Mouse (Mus musculus) spleen, adult 18-20 months (tissue): ENCODE data around the gene Cux2.

ENCODE experiments used
- DNase-seq, 2 experiments: peaks; one replicate each; pipeline ENCODE4 v3.0.0; 2022; ENCODE audit warnings: mixed read lengths in 2 of 2

Gene Cux2

DNA sequence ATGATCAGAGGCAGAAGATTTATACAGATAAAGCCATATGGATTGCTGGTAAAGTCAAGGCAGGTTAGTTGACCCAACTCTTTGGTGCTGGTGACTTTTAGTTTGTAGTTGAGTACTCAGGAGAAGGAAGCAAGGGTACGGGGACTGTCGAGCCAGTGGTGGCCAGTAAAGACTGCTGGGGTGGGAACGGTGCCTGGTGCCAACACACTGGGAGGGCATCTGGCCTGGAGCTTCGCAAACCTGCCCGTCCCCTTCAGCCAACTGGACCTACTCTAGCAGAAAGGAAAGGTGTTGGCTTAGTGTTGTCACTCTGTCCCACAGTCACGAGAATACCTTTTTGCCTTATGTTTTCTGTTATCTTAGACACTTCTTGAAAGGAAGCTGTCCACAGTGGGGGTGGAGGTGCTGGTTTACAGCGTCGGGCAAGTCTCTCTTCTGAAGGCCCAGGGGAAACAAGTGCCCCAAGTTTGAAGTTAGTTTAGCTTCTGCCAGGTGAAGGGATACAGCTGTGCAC lies 234.0 kb downstream of the Cux2 start:
- peak in 1 of 2 experiments; percentile 9 for DNase-seq

DNA sequence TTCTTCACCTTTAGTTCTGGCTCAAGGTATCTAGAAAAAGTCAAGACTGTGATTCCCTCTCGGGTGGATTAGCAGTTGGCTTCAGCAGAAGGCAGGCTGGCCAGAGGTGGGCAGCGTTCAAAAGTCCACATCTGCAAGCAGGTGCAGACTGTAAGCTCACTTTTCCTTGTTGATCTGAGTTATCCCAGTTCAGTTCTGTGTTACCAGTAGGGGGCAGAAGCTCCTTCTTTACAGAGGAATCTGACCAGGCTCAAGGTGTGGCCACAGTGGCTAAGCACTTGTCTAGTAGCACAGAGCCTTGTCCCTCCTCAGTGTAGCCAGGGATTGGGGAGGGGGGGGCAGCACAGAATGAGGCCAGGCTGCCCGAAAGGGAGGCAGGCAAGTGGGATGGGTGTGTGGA lies 234.8 kb downstream of the Cux2 start:
- DNase-seq: peak in 1 of 2 experiments; percentile 64

DNA sequence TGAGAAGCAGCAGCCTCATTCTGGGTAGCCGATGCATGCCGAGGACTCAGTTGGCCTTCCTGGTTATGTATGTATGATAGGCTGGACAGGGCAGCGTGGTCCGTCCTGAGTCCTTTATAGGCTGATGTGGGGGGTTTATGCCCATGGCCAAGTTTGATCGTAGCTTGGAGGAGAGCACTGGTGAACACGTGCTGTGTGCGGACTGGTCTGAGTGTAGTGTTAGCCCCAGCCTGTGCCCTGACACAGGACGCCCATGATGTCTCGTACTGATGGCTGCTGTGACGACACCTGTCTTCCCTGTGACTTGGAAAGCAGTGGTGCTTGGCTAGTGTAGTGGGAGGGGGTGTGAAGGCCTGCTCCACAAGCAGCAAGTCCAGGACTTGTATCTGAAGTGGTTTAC lies 236.2 kb downstream of the Cux2 start:
- peak in 1 of 2 experiments; percentile 3 for DNase-seq

DNA sequence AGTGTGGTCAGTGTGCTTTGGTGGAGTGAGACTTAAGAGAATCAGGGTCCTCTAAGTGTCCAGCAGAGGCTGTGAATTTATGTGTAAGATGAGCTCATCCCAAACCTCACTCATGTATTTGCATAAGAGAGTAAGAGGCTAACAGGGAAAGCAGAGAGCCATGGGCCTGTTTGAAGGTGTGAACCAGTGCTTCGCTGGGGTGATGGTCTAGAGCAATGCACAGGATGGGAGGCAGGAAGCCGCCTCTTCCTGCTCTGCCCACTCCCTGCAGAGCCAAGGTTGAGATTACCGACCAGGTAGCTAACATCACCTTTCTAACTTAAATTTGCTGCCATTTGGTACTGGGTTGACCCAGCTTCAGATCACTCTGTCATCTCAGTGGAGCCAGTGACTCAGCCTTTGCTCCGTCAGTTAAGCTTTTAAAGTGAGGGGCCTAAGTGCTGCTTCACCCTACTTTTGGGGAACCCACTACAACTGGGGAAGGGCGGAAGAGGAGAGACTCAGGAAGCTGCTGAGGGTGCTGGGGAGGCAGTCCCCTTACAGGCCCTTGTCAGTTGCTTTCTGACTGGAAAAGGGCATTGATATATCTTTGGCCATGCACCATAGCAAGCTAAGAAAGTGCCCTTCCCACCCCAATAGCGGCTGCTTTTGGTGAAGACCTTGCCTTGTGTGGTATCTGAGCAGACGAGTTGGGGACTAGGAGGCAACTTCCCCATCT lies 237.2 kb downstream of the Cux2 start:
- DNase-seq: peak in 1 of 2 experiments; percentile 11

DNA sequence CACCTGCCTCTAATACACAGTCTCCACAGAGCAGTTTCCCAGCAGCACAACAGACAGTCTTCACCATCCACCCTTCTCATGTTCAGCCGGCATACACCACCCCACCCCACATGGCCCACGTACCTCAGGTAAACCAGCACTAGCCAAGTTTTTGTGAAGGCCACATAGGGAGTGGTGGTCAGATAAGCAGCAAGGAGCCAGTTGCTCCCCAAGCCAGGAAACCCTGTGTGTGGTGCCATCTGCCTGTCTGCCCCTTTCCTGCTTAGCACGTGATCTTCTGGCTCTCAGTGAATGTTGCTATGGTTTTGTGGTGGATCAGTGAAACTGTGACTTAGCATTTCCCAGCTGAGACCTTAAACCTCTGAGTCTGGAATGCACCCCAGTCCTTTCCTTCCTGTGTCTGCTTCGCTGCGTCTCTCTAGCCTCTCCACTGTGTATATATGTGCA lies 238.4 kb downstream of the Cux2 start:
- no peak for DNase-seq

DNA sequence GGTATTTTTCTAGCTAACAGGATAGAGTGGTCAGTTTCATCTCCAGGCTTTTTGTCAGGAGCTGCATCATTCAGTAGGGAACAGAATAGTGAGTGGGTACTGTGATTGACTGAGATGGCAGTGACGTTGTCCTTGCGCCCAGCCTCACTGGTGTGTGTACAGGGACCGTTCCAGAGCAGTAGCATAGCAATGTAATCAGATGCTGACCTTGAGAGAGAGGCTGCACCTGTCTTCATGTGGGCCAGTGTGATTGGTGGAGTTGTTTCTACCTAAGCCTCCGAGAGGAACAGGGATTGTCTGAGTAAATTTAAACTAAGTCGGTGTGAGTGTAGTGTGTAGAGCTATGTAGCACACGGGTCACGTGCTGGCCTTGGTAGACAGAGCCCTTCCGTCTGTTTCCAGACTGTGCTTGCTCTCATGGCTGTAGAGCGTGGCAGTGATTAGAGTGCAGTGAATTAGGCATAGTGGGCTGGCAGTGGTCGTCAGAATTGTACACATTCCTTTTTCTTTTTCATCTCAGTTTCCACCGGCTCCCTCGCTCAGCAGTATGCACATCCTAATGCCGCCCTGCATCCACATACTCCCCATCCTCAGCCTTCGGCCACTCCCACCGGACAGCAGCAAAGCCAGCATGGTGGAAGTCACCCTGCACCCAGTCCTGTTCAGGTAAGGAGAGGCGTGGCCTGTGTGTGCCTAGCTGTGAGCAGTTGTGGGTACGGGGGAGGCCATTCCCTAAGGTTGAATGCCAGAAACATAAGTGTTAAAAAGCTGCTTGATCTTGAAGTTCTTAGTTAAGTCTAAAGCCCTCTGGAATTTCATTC lies 239.4 kb downstream of the Cux2 start:
- no peak for DNase-seq

DNA sequence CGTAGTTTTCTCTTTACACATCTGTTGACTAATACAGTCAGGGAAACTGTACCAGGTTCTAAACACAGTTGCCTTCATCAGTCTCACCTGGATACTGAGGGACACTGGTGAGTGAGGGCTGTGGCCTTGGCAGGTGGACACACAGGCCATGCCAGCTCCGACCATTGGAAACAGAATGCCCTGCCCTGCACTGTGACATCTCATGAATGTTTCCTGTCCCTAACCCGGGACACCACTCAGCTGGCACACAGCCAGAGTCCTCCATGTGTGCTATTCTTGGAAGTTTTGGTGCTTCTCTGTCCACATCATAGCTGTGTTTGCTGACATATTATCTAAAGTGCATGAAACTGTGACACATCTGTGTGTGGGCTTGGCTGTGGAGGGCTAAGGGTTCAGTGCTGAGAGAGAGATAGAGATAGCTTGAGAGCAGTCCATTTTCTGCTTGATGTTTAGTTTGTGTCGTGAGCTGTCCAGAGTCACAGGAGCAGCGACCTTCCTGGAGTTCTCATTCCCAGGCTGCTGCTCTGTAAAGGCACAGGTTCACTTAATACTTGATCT lies 240.2 kb downstream of the Cux2 start:
- DNase-seq: no peak

DNA sequence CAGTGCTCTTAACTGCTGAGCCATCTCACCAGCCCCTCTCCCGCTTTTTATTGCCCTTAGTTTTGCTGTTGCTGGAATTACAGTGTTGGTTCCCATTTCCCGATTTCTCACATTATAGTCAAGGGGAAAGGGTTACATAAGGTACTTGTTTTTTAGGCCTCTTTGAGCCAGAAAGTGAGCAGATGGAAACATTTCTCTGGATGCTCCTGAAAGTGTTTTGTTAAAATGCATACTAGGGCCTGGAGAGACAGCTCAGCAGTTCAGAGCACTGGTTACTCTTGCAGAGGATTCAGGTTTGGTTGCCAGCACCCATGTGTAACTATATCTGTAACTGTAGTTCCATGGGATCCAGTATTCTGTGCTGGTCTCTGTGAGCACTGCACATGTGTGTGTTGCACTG lies 241.7 kb downstream of the Cux2 start:
- no peak for DNase-seq

DNA sequence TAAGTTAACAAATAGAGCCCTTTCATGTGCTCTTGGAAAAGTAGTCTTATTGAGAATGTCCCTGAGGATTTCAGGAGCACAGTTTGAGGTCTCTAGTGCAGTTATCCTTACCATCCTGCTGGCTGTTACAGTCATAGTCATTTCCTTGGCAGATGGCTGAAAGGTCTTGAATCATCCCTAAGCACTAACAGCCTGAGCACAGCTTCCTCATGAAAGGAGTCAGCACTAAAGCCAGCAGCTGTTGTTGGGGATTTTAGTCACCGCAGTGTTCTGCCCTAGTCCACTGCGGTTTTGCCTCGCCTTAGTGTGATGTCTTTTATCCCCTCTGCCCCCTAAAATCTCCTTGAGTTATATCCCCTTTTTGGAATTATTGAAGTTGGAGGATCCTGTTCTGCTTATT lies 242.7 kb downstream of the Cux2 start:
- no peak for DNase-seq
